Mouse (Mus musculus): ENCODE measurements at regions not wholly inside any gene's neighbourhood (a gene's known extent, or its start where the extent isn't known, plus 50 kb on each side); places are given as distances from the start of the nearest gene placed in this dataset.

DNA sequence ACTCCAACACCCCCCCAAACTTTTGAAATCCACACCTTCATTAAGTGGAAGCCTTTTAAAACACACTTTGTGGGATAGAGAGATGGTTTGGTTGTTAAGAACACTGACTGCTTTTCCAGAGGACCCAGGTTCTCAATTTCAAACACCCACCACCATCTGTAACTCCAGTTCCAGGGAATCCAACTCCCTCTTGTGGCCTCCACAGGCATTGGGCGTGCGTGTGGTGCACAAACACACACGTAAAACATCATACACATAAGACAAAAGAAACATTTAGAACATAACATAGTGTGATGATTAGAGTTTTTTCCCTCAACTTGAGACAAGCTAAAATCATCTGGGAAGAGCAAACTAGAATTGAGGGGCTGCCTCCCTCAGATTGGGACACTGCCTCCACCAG lies 100.0 kb downstream of the Rchy1 start:
- in situ Hi-C loops (cut with MboI; ENCODE audit: low pct_ligation_motif_present, low pct_unique_long_range_greater_than_20kb, low sequenced_read_pairs), result no loop called here
- peaks cover 3% of the 10 kb centered on the region for H3K9me3 ChIP-seq (replicated peaks; ENCODE audit: low read length)
- no peak overlapping the region for H3K4me2 ChIP-seq (ENCODE audit: insufficient read depth, low read depth, poor library complexity, severe bottlenecking)
- DNase-seq (ENCODE audit: extremely low read depth), result no peak
- no peak overlapping the region for H3K27ac ChIP-seq (ENCODE audit: insufficient read depth, low read depth)
- dilution Hi-C loops (cut with MboI; ENCODE audit: extremely low pct_ligation_motif_present, extremely low pct_unique_long_range_greater_than_20kb, low sequenced_read_pairs), result no loop called here
- no peaks in the 10 kb centered on the region for H3K79me2 ChIP-seq (replicated peaks; ENCODE audit: control insufficient read depth, extremely low read depth, insufficient read depth, poor library complexity, severe bottlenecking)
- H3K36me3 ChIP-seq (replicated peaks in 1 of 2; ENCODE audit: control insufficient read depth in 1 of 2, insufficient read depth in 1 of 2, low read length in 1 of 2), result no peaks in the 10 kb centered on the region
- H3K4me1 ChIP-seq (ENCODE audit: control insufficient read depth in 1 of 2, insufficient read depth in 2 of 2), result no peaks in the 10 kb centered on the region
- no peaks in the 10 kb centered on the region for H3K27me3 ChIP-seq (replicated peaks)
- H3K9ac ChIP-seq (ENCODE audit: insufficient read depth, low read depth), result no peak overlapping the region
- no peak overlapping the region for H3K4me3 ChIP-seq (replicated peaks in 1 of 3; ENCODE audit: low read depth in 2 of 3, low read length in 2 of 3, poor library complexity in 1 of 3)
- TF ChIP-seq CHD2 (IDR thresholded peaks at IDR 0.05; ENCODE audit: low read length) (no peak), CTCF (conservative IDR thresholded peaks at IDR 0.05 in 1 of 2, IDR thresholded peaks at IDR 0.05 in 1 of 2; ENCODE audit: low read depth in 2 of 2, low read length in 2 of 2) (peak in 1 of 2 experiments; percentile 33; a peak in 1 of 4 replicates), SMC3 (IDR thresholded peaks at IDR 0.05; ENCODE audit: low read depth, low read length) (peak; percentile 22)

DNA sequence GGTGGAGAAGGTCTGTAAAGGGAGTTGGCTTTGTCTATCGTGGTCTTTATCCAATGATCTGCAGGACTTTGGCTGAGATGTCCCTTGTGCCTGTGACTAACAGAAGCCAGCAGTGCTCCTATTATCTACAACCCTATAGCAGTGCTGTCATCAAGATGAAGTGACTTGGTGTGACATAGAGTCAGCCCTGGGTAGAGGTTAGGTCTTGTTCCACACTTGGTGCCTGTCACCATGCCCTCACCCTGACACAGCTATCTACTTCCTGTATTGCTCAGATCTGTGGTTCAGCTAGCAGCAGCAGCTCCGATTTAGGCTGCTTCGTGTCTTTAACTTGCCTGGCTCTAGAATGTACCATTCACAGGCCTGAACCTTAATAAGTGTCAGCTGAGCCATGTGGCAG lies 100.6 kb downstream of the Rchy1 start:
- Histone ChIP-seq H3K4me1 (ENCODE audit: control insufficient read depth in 1 of 2, insufficient read depth in 2 of 2) (no peaks in the 10 kb centered on the region), H3K4me2 (ENCODE audit: insufficient read depth, low read depth, poor library complexity, severe bottlenecking) (no peak overlapping the region), H3K9me3 (replicated peaks; ENCODE audit: low read length) (peaks cover 3% of the 10 kb centered on the region), H3K9ac (ENCODE audit: insufficient read depth, low read depth) (no peak overlapping the region), H3K36me3 (replicated peaks in 1 of 2; ENCODE audit: control insufficient read depth in 1 of 2, insufficient read depth in 1 of 2, low read length in 1 of 2) (no peaks in the 10 kb centered on the region), H3K27me3 (replicated peaks) (no peaks in the 10 kb centered on the region), H3K79me2 (replicated peaks; ENCODE audit: control insufficient read depth, extremely low read depth, insufficient read depth, poor library complexity, severe bottlenecking) (no peaks in the 10 kb centered on the region), H3K4me3 (replicated peaks in 1 of 3; ENCODE audit: low read depth in 2 of 3, low read length in 2 of 3, poor library complexity in 1 of 3) (no peak overlapping the region), H3K27ac (ENCODE audit: insufficient read depth, low read depth) (no peak overlapping the region)
- DNase-seq (ENCODE audit: extremely low read depth), result no peak
- TF ChIP-seq UBTF (IDR thresholded peaks at IDR 0.05; ENCODE audit: low read depth, low read length) (no peak), ELF1 (IDR thresholded peaks at IDR 0.05; ENCODE audit: low read depth, low read length) (no peak), KAT2A (IDR thresholded peaks at IDR 0.05; ENCODE audit: insufficient replicate concordance, low read length) (no peak), MYC (IDR thresholded peaks at IDR 0.05; ENCODE audit: low read depth, low read length) (no peak), ZNF384 (IDR thresholded peaks at IDR 0.05; ENCODE audit: low read depth, low read length) (no peak), JUND (conservative IDR thresholded peaks at IDR 0.05; ENCODE audit: low read depth, low read length) (no peak), ETS1 (conservative IDR thresholded peaks at IDR 0.05; ENCODE audit: low read depth, low read length) (no peak), ZMIZ1 (IDR thresholded peaks at IDR 0.05; ENCODE audit: low read depth, low read length) (no peak), RAD21 (IDR thresholded peaks at IDR 0.05; ENCODE audit: low read depth, low read length) (no peak), TBP (conservative IDR thresholded peaks at IDR 0.05; ENCODE audit: low read depth, low read length) (no peak)
- dilution Hi-C loops (cut with MboI; ENCODE audit: extremely low pct_ligation_motif_present, extremely low pct_unique_long_range_greater_than_20kb, low sequenced_read_pairs) (no loop called here), in situ Hi-C loops (cut with MboI; ENCODE audit: low pct_ligation_motif_present, low pct_unique_long_range_greater_than_20kb, low sequenced_read_pairs) (no loop called here)

DNA sequence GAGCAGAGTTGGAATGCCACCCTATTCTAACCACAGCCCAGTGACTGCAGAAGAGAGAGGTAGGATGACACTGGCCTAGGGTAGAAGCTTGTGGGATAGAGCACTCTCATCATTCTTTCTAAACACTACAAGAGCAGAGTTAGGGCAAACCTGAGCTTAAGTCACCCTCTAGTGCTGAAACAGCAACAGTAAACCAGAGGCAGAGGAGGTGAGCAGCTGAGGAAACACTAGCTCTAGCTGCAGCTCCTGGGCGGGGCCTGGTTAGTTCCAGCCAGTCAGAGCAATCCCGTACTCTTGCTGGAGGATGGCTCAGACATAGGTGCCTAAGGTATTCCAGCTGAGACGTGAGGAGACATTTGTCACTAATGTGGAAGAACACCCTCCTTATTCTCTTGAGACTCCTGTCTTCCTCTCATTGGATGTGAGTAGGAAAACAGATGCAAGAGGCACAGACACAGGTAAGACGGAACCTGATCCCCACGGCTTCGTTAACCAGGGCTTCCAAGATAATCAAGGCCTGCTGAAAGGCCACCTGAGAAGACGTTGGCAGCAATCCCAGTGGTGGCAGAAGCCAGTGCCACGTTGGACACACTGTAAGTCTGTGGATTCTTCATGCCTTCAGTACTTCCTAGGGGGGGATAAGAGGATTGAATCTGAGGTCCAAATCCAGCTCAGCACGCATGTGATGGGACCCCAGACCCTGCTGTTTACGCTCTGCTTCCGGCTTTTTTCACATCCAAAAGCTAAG lies 101.3 kb downstream of the Rchy1 start:
- no peak overlapping the region for H3K27ac ChIP-seq (ENCODE audit: insufficient read depth, low read depth)
- no peak overlapping the region for H3K4me3 ChIP-seq (replicated peaks in 1 of 3; ENCODE audit: low read depth in 2 of 3, low read length in 2 of 3, poor library complexity in 1 of 3)
- no peaks in the 10 kb centered on the region for H3K36me3 ChIP-seq (replicated peaks in 1 of 2; ENCODE audit: control insufficient read depth in 1 of 2, insufficient read depth in 1 of 2, low read length in 1 of 2)
- in situ Hi-C loops (cut with MboI; ENCODE audit: low pct_ligation_motif_present, low pct_unique_long_range_greater_than_20kb, low sequenced_read_pairs) (no loop called here), dilution Hi-C loops (cut with MboI; ENCODE audit: extremely low pct_ligation_motif_present, extremely low pct_unique_long_range_greater_than_20kb, low sequenced_read_pairs) (no loop called here)
- DNase-seq (ENCODE audit: extremely low read depth), result peak; percentile 19
- H3K9me3 ChIP-seq (replicated peaks; ENCODE audit: low read length), result peaks cover 3% of the 10 kb centered on the region
- no peaks in the 10 kb centered on the region for H3K27me3 ChIP-seq (replicated peaks)
- H3K9ac ChIP-seq (ENCODE audit: insufficient read depth, low read depth), result no peak overlapping the region
- no peaks in the 10 kb centered on the region for H3K4me1 ChIP-seq (ENCODE audit: control insufficient read depth in 1 of 2, insufficient read depth in 2 of 2)
- no peaks in the 10 kb centered on the region for H3K79me2 ChIP-seq (replicated peaks; ENCODE audit: control insufficient read depth, extremely low read depth, insufficient read depth, poor library complexity, severe bottlenecking)
- H3K4me2 ChIP-seq (ENCODE audit: insufficient read depth, low read depth, poor library complexity, severe bottlenecking), result no peak overlapping the region
- TF ChIP-seq CHD1 (IDR thresholded peaks at IDR 0.05; ENCODE audit: low read depth, low read length) (no peak), JUN (IDR thresholded peaks at IDR 0.05; ENCODE audit: insufficient read depth, low read depth, low read length) (no peak), MAX (IDR thresholded peaks at IDR 0.05; ENCODE audit: low read length) (no peak), USF2 (conservative IDR thresholded peaks at IDR 0.05; ENCODE audit: low read depth, low read length) (no peak), MAZ (IDR thresholded peaks at IDR 0.05; ENCODE audit: low read depth, low read length) (no peak), ZKSCAN1 (IDR thresholded peaks at IDR 0.05; ENCODE audit: borderline replicate concordance, low read depth, low read length) (no peak), ZC3H11A (IDR thresholded peaks at IDR 0.05; ENCODE audit: low read depth, low read length) (no peak), SMC3 (IDR thresholded peaks at IDR 0.05; ENCODE audit: low read depth, low read length) (peak; percentile 52), RAD21 (IDR thresholded peaks at IDR 0.05; ENCODE audit: low read depth, low read length) (peak; percentile 63), POLR2A (IDR thresholded peaks at IDR 0.05; ENCODE audit: low read depth, low read length) (no peak), NELFE (IDR thresholded peaks at IDR 0.05; ENCODE audit: low read depth, low read length) (no peak), SIN3A (IDR thresholded peaks at IDR 0.05; ENCODE audit: low read length) (no peak), CTCF (conservative IDR thresholded peaks at IDR 0.05 in 1 of 2, IDR thresholded peaks at IDR 0.05 in 1 of 2; ENCODE audit: low read depth in 2 of 2, low read length in 2 of 2) (peak in 1 of 2 experiments; percentile 57; a peak in 2 of 4 replicates), ETS1 (conservative IDR thresholded peaks at IDR 0.05; ENCODE audit: low read depth, low read length) (no peak), ZNF384 (IDR thresholded peaks at IDR 0.05; ENCODE audit: low read depth, low read length) (no peak), MXI1 (IDR thresholded peaks at IDR 0.05; ENCODE audit: low read depth, low read length) (no peak), MAFK (IDR thresholded peaks at IDR 0.05; ENCODE audit: insufficient replicate concordance, low read length) (no peak), JUND (conservative IDR thresholded peaks at IDR 0.05; ENCODE audit: low read depth, low read length) (no peak)
